Mouse (Mus musculus) liver, adult (tissue): ENCODE data around the gene Gng11.

ENCODE experiments used
- GATA4 ChIP-seq: IDR thresholded peaks from 2 replicates; pipeline ENCODE4 v1.6.1; 2014; ENCODE audit warnings: mild to moderate bottlenecking, low read length; ENCODE audit not compliant: insufficient replicate concordance

The Gng11 gene

GRCm38 (mm10) chr6:4003890-4004306, at the start of gene Gng11:
TSS of gene Gng11 (plus strand) at chr6:4003904.
- TF ChIP-seq GATA4: peak; percentile 62

GRCm38 (mm10) chr6:3954969-3955368, 48.7 kb upstream of the Gng11 start:
- TF ChIP-seq GATA4: no peak

- no peak for TF ChIP-seq GATA4
Observed at GRCm38 (mm10) chr6:3967676-3968626, 35.8 kb upstream of the Gng11 start.

GRCm38 (mm10) chr6:3973679-3974078, 30.0 kb upstream of the Gng11 start:
- no peak for TF ChIP-seq GATA4

- TF ChIP-seq GATA4: no peak
Observed at GRCm38 (mm10) chr6:3982661-3983284, 20.9 kb upstream of the Gng11 start.

GRCm38 (mm10) chr6:3988750-3989149, 15.0 kb upstream of the Gng11 start, which contains the start of gene Tfpi2:
TSS of gene Tfpi2 (minus strand) at chr6:3988919.
- TF ChIP-seq GATA4: peak; percentile 99

- TF ChIP-seq GATA4: no peak
Observed at GRCm38 (mm10) chr6:3993492-3993891, 10.2 kb upstream of the Gng11 start, which contains the start of gene Gngt1. TSS of gene Gngt1 (plus strand) at chr6:3993792.

- no peak for TF ChIP-seq GATA4
Observed at GRCm38 (mm10) chr6:3998089-3998488, 5.6 kb upstream of the Gng11 start.

GRCm38 (mm10) chr6:3999296-3999695, 4.4 kb upstream of the Gng11 start:
- TF ChIP-seq GATA4: no peak

- TF ChIP-seq GATA4: no peak
Observed at GRCm38 (mm10) chr6:4000716-4001115, 3.0 kb upstream of the Gng11 start.

GRCm38 (mm10) chr6:4003445-4003844, 259 bp upstream of the Gng11 start:
- no peak for TF ChIP-seq GATA4

GRCm38 (mm10) chr6:4004808-4005207, 1.1 kb downstream of the Gng11 start:
- TF ChIP-seq GATA4: no peak

GRCm38 (mm10) chr6:4008501-4009040, 4.9 kb downstream of the Gng11 start:
- TF ChIP-seq GATA4: no peak

- no peak for TF ChIP-seq GATA4
Observed at GRCm38 (mm10) chr6:4009548-4009947, 5.8 kb downstream of the Gng11 start.

GRCm38 (mm10) chr6:4022645-4023044, 18.9 kb downstream of the Gng11 start:
- no peak for TF ChIP-seq GATA4

- TF ChIP-seq GATA4: no peak
Observed at GRCm38 (mm10) chr6:4026367-4026766, 22.7 kb downstream of the Gng11 start.
